Mouse (Mus musculus) left cerebral cortex, adult 2 months (tissue): ENCODE measurements around the gene Tbc1d1. TPM values are rescaled to one million over a fixed set of nuclear protein-coding genes. Genes with fewer than 3 reads are reported as not detected.

Experiments
- DNase-seq, 2 experiments: peaks; one replicate each; pipeline ENCODE4 v3.0.0; 2021 to 2022; ENCODE audit warnings: low spot score in 2 of 2, mixed read lengths in 1 of 2; ENCODE audit errors: extremely low spot score in 1 of 2
- H3K27ac ChIP-seq: fragments of 200-600 bp; 2 replicates; pipeline ENCODE4 v1.8.1; 2022
- H3K4me3 ChIP-seq: fragments of 200-600 bp; 2 replicates; pipeline ENCODE4 v1.8.1; 2022
- CTCF ChIP-seq: fragments of 200-600 bp; IDR thresholded peaks from 2 replicates; pipeline ENCODE4 v1.8.1; 2022; ENCODE audit warnings: antibody characterized with exemption, mild to moderate bottlenecking, moderate library complexity
- intact Hi-C: fragments of 180-260 bp; cut with DNase I; formaldehyde crosslinking; loops from one replicate; pipeline ENCODE4 v1.15.1; 2025
- long read RNA-seq, 2 experiments: library from polyadenylated mRNA; stranded (forward); transcript quantifications; one replicate each; pipeline ENCODE4 v2.0.0; 2021; ENCODE audit warnings: borderline mapping rate in 2 of 2
- total RNA-seq, 2 experiments: library from RNA; stranded (reverse); gene quantifications; 2 replicates each; pipeline ENCODE4 v1.2.3; 2021

The Tbc1d1 gene
- 10 to 100 TPM; 20.2 to 24.6 TPM for total RNA-seq
- long read RNA-seq, experiment 1, full-length matches to known transcripts = 16 of 25 reads
- long read RNA-seq, experiment 1, partial matches to known transcripts = 6 of 25 reads
- long read RNA-seq, experiment 1, other reads (novel, unspliced or antisense) = 3 of 25 reads
- long read RNA-seq, experiment 2, full-length matches to known transcripts = 11 of 24 reads
- long read RNA-seq, experiment 2, partial matches to known transcripts = 5 of 24 reads
- long read RNA-seq, experiment 2, other reads (novel, unspliced or antisense) = 8 of 24 reads

DNA sequence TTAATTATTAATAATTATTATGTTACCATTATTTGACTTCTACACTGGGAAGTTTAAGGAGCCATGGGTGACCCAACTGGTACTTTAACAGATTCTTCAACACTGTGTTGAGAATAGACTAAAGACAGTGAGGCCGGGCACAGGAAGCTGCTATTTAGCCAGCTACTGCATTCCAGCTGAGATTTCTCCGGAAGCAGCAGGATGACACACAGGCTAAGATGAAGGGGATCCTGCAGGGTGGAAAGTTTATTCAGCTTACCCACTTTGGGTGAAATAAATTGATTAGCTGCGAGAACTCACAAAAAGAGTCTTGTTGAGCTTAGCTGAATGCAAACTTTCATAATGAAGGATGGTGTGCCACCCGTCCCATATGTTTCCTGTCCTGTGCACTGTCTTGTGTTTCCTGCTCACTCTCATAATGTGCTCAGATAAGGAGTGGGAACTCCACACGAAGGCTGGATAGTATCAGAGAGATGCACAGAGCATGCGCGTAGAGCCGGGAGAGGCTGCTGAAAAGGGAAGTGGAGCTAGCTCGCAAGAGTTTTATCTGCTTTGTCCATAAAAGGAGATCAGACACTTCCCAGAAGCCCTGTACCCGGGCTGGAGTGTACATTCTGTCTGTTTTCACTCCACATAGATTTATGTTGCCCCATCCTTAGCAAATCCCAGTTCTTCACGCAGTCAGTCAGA is at the start of gene Tbc1d1:
Gene Tbc1d1, plus strand, starts transcription at position 445 of the 690 bp plus-strand sequence.
- TF ChIP-seq CTCF = no peak
- intact Hi-C loops = loop anchor here (5.0 kb wide), 1 partner anchor 249 kb away; no protein-coding TSS in a partner anchor
- Histone ChIP-seq H3K27ac (no peak within 1 kb of the TSS), H3K4me3 (no peak within 1 kb of the TSS)
- peak in 1 of 2 experiments; percentile 26 for DNase-seq

DNA sequence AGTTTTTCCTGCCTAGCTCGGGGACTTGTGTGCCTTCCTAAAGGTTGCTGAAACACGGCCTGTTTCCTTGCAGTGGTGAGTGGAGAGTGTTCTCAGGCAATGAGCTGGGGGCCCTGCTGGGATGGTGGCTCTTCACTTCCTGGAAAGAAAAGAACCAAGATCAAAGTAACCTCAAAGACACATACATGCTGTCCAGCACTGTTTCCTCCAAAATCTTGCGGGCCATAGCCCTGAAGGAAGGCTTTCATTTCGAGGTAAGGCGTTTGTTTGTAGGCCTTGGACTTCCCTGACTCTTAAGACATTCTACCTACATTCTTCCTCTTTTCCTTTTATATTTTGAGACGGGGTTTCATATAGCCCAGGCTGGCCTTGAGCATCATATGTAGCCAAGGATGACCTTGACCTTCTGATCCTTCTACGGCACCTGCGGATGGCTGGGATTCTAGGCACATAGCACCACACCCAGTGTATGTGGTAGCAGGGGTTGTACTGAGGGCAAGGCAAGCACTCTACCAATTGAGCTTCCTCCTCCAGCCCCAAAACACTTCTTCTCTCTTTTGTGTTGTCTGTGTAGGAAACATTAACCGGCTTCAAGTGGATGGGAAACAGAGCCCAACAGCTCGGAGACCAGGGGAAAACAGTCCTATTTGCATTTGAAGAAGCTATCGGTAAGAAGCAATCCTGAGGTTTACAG is 48.4 kb upstream of the Tbc1d1 start:
- intact Hi-C loops = no loop called here
- TF ChIP-seq CTCF = no peak
- Histone ChIP-seq H3K4me3 (no peak overlapping the region), H3K27ac (no peak overlapping the region)
- no peak for DNase-seq

- Histone ChIP-seq H3K4me3 (no peak overlapping the region), H3K27ac (no peak overlapping the region)
- no peak for DNase-seq
- peak; percentile 63 for TF ChIP-seq CTCF
- intact Hi-C loops = no loop called here
Measured at GRCm38 (mm10) chr5:64109217-64109616, 46.9 kb upstream of the Tbc1d1 start.

- no peak overlapping the region for H3K4me3 ChIP-seq
- H3K27ac ChIP-seq = no peak overlapping the region
- DNase-seq = no peak
- no peak for TF ChIP-seq CTCF
- intact Hi-C loops = loop anchor here (5.0 kb wide), 1 partner anchor 155 kb away; no protein-coding TSS in a partner anchor
Measured at GRCm38 (mm10) chr5:64112360-64112759, 43.7 kb upstream of the Tbc1d1 start.

- Histone ChIP-seq H3K27ac (no peak overlapping the region), H3K4me3 (no peak overlapping the region)
- no peak for TF ChIP-seq CTCF
- intact Hi-C loops = loop anchor here (5.0 kb wide), 1 partner anchor 153 kb away; no protein-coding TSS in a partner anchor
- DNase-seq = no peak
Measured at GRCm38 (mm10) chr5:64114210-64114609, 41.9 kb upstream of the Tbc1d1 start.

DNA sequence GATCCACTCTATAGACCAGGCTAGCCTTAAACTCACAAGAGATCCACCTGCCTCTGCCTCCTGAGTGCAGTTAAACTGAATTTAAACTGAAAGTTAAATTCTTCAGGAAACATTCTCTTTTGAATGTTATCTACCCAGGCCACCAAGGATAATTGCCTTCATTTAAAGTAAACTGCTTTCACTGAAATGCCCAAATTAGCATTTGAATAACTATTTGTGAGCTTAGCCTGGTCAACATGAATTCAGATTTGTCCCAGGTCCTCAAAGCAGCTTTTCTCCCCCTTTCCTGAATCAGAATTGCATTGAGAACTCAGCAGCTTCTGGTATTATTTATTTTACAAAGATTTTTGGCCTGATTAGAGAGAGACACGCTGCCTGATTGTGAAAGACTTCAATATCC is 38.9 kb upstream of the Tbc1d1 start:
- TF ChIP-seq CTCF = no peak
- Histone ChIP-seq H3K4me3 (no peak overlapping the region), H3K27ac (no peak overlapping the region)
- DNase-seq = no peak
- intact Hi-C loops = no loop called here

DNA sequence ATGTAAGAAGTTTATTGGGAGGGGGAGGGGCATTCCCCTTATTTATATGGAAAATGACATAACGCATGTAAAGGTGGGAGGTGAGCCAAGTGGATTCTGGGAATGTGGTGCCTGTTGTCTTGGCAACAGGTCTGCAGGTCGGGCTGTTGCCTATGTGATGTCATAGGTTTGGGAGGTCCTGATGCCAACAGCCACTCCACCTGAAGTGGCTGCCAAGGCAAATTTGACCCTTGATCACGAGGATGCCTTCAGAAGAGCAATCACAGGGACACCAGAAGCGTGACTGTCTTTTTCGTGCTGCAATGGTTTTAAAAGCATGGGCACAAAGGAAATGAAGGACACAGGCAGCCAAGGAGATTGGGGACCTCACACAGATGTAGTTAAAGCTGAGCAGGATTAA is 30.3 kb upstream of the Tbc1d1 start:
- no peak for TF ChIP-seq CTCF
- no peak overlapping the region for H3K4me3 ChIP-seq
- intact Hi-C loops = no loop called here
- DNase-seq = no peak
- H3K27ac ChIP-seq = no peak overlapping the region

GRCm38 (mm10) chr5:64131550-64131949 is 24.6 kb upstream of the Tbc1d1 start:
- no peak overlapping the region for H3K27ac ChIP-seq
- intact Hi-C loops = no loop called here
- DNase-seq = no peak
- no peak for TF ChIP-seq CTCF
- H3K4me3 ChIP-seq = no peak overlapping the region

DNA sequence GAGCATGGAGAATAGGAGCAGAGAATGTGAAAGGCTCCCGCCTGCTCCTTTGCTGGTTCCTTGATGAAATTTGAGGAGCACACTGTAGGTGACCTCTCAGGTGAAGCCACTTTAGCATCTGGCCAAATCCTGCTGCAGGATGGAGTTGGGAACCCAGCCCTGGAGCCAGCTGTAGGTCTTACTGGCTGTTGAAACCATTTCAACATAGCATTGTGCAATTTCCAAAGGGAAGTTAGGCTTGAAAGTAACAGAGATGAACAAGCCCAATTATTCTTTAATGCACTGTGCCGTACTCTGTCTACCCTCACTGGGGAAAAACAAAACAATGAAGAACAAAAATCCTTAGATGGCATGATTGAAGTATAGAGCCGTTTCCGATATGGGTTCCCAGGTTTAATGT is 22.2 kb upstream of the Tbc1d1 start:
- TF ChIP-seq CTCF = no peak

DNA sequence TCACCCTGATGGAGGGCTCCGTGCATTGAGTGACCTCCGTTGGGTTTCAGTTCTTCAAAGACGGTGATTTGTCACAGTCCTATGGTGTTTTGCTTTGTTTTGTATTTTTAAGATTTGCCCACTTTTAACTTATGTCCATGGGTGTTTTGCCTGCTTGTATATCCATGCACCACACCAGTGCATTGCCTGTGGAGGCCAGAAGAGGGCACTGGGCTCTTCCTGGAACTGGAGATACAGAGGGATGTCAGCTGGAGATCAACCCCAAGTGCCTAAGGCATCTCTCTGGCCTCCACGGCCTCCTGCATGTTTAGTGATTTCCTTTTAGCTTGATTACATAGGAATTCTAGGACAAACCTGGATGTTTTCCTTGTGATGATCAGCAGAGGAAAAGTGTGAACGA is 19.8 kb upstream of the Tbc1d1 start:
- Histone ChIP-seq H3K4me3 (no peak overlapping the region), H3K27ac (no peak overlapping the region)
- TF ChIP-seq CTCF = peak; percentile 51
- no peak for DNase-seq
- intact Hi-C loops = no loop called here

More for the DNA sequence above, 22.2 kb upstream of the Tbc1d1 start:
- DNase-seq = no peak
- Histone ChIP-seq H3K4me3 (no peak overlapping the region), H3K27ac (no peak overlapping the region)
- intact Hi-C loops = no loop called here

DNA sequence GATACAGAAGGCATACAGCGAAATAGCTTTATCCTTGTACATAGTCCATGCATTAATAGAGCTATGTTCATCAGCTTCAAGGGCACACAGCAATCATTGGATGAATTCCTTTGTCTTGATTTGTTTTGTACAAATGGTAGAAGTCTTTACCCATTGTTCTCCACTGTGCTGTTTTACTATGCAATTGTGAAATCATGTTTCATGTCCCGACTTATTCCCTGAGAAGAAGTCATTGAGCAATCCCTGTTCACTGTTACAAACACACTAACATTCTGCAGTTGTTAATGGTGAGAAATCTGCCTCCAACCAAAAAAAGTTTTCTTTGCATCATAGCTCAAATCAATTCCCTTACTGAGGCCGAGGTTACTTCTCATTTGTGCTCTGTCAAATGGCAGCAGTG is 15.9 kb upstream of the Tbc1d1 start:
- intact Hi-C loops = no loop called here
- Histone ChIP-seq H3K4me3 (no peak overlapping the region), H3K27ac (no peak overlapping the region)
- TF ChIP-seq CTCF = no peak
- DNase-seq = no peak

DNA sequence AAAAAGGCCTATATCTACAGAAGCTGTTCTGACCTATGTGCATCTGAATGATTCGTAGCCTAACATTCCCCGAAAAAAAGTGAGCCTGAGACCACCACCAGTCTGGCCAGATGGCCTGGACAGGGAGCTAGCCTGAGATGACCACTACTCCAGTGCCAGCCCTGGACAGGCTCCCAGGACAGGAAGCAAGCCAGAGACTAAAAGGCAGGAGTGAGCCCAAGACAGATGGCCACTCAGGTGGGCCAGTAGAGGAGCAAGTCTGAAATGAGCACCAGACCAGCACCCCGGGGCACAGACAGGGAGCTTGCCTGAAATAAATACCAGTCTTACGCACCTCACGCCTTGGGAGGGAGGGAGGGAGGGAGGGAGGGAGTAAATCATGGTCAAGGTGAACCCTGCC is 11.8 kb upstream of the Tbc1d1 start:
- intact Hi-C loops = no loop called here
- Histone ChIP-seq H3K4me3 (no peak overlapping the region), H3K27ac (no peak overlapping the region)
- no peak for DNase-seq
- TF ChIP-seq CTCF = no peak
